Mouse (Mus musculus): Measurements from ENCODE around the gene Olfr1057. TPM values are rescaled to one million over a fixed set of nuclear protein-coding genes. Genes with fewer than 3 reads are reported as not detected.
"Not testable (repeated sequence)": the region's sequence is repeated elsewhere in the genome, so short reads cannot be mapped to it uniquely, and the experiment has no call there.

Gene Olfr1057
- 0.05 TPM in 1 of 2 replicates, not detected in the other for polyA plus RNA-seq (2015; fragmentation: Nextera tagmentation; extraction: Ambion mirVana)

DNA sequence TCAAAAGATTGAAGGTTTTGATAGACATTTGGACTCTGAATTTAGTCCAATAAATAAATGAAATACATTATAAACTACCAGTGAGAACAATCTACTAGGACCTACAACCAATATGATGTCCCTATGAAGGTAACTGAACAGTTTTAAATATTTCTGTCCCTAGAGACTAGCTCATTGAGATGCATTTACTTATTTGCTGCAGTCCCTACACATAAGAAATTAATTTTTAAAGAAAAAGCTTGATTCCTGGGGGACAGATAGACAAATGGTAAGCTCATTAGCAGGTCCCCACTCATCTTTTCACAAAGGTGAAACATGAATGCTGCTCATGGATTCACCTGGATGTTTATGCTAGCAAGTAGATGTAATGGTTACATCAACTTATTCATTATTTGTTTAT, at the start of gene Olfr1057:
TSS of gene Olfr1057 (minus strand) at position 101 of the 400 bp plus-strand sequence.
- Histone ChIP-seq H3K27ac (replicated peaks) (no peak within 1 kb of the TSS), H3K27me3 (no peaks in the 10 kb centered on the region), H3K9ac (no peak within 1 kb of the TSS), H3K4me3 (replicated peaks) (no peak within 1 kb of the TSS), H3K9me3 (replicated peaks) (no peaks in the 10 kb centered on the region), H3K4me2 (replicated peaks) (no peak within 1 kb of the TSS), H3K4me1 (no peaks in the 10 kb centered on the region), H3K36me3 (no peaks in the 10 kb centered on the region)
- no peak for ATAC-seq (ENCODE audit: insufficient number of reproducible peaks, low FRiP score, low TSS enrichment, low read depth)

DNA sequence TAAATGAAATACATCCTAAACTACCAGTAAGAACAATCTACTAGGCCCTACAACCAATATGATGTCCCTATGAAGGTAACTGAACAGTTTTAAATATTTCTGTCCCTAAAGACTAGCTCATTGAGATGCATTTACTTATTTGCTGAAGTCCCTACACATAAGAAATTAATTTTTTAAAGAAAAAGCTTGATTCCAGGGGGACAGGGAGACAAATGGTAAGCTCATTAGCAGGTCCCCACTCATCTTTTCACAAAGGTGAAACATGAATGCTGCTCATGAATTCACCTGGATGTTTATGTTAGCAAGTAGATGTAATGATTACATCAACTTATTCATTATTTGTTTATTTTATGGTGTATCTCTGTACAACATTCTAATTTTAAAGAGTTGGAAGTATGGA, 48.5 kb upstream of the Olfr1057 start, which contains the start of gene Olfr1062:
TSS of gene Olfr1062 (minus strand) at position 101 of the 400 bp plus-strand sequence.
- not testable (repeated sequence) for H3K9me3 ChIP-seq (replicated peaks); H3K4me3 ChIP-seq (replicated peaks); H3K27me3 ChIP-seq; H3K9ac ChIP-seq; ATAC-seq (ENCODE audit: insufficient number of reproducible peaks, low FRiP score, low TSS enrichment, low read depth); H3K4me1 ChIP-seq; H3K4me2 ChIP-seq (replicated peaks); H3K27ac ChIP-seq (replicated peaks); H3K36me3 ChIP-seq

DNA sequence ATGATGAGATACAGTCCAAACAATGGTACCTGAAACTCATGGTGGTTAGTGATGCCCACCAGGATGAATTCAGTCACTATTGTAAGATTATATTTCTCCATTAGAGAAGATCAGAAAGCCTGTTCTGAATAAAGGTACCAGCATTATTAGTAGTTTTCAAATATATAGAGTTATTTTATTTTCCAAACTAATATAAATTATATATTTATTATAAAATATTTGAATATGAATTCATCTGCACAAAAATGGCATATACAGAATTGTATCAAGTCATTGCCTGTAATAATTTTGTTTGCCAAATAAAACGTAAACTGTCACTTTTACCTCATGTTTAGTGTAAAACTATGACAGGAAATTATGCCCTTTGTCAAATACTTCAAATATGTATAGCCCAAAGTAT, 35.8 kb upstream of the Olfr1057 start, which contains the start of gene Olfr1061:
TSS of gene Olfr1061 (minus strand) at position 101 of the 400 bp plus-strand sequence.
- Histone ChIP-seq H3K9ac (no peak within 1 kb of the TSS), H3K4me2 (replicated peaks) (no peak within 1 kb of the TSS), H3K27me3 (no peaks in the 10 kb centered on the region), H3K9me3 (replicated peaks) (no peaks in the 10 kb centered on the region), H3K4me3 (replicated peaks) (no peak within 1 kb of the TSS), H3K36me3 (no peaks in the 10 kb centered on the region), H3K4me1 (no peaks in the 10 kb centered on the region), H3K27ac (replicated peaks) (no peak within 1 kb of the TSS)
- no peak for ATAC-seq (ENCODE audit: insufficient number of reproducible peaks, low FRiP score, low TSS enrichment, low read depth)
- WGBS = 77% methylated on average over 1 of the region's 1 CpGs

DNA sequence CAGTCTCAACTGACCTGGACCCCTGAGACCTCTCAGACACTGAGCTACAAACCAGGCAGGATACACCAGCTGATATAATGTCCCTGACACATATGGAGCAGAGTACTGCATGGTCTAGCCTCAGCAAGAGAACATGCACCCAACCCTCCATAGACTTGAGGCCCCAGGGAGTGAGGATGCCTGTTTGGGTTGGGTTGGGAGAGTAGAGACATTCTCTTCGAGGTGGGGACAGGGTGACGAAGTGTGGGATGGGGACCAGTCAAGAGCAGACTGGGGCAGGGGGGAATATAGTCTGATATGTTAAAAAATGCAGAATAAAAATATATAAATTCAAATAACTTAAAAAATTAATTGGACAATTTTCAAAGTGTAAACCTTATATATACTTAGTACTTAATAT, 16.9 kb upstream of the Olfr1057 start:
- no peak overlapping the region for H3K4me2 ChIP-seq (replicated peaks)
- H3K4me1 ChIP-seq = no peaks in the 10 kb centered on the region
- no peaks in the 10 kb centered on the region for H3K36me3 ChIP-seq
- H3K27ac ChIP-seq (replicated peaks) = no peak overlapping the region
- no peaks in the 10 kb centered on the region for H3K27me3 ChIP-seq
- no peak overlapping the region for H3K9ac ChIP-seq
- WGBS = 88% methylated on average over 2 of the region's 2 CpGs
- H3K9me3 ChIP-seq (replicated peaks) = no peaks in the 10 kb centered on the region
- no peak overlapping the region for H3K4me3 ChIP-seq (replicated peaks)
- ATAC-seq (ENCODE audit: insufficient number of reproducible peaks, low FRiP score, low TSS enrichment, low read depth) = no peak

DNA sequence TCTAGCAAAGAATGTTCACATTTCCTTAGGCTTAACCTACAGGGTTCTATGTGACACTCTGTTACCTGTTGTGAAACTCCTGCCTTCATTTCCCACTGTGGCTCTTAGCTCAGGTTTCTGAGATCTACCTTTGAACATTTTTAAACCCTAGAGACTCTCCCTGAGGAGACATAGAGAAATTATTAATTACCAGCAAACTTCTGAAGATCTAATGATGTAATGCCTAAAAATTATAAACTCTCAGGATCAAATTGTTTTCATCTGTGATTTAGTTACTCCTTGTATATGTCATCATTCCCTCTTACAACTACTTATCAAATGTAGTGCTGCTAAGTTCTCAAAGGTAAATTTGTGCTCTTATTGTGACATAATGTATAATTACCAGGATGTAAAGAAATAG, 10.3 kb upstream of the Olfr1057 start, which contains the start of gene Olfr1058:
TSS of gene Olfr1058 (minus strand) at position 101 of the 400 bp plus-strand sequence.
- H3K9ac ChIP-seq; H3K4me2 ChIP-seq (replicated peaks); H3K4me1 ChIP-seq; H3K36me3 ChIP-seq; ATAC-seq (ENCODE audit: insufficient number of reproducible peaks, low FRiP score, low TSS enrichment, low read depth); H3K27me3 ChIP-seq; H3K9me3 ChIP-seq (replicated peaks); H3K27ac ChIP-seq (replicated peaks); H3K4me3 ChIP-seq (replicated peaks): not testable (repeated sequence)

DNA sequence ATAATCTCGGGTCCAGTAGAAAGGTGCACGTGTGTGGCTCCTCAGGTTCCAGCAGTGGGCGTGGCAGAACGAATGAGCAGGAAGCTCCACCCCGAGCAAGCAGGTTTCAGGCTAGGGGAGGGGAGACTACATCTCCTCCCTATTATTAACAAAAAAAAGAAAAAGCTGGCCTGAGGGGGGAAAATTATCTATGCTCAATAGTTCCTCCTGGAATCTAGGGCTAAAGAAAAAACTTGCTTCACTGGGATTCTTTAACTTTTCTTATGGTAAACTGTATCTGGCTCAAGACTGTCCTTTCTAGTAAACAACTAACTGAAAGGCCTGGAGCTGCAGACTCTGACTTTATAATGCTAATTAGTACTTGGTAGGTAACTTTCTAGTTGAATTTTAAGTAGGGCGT, 11.9 kb downstream of the Olfr1057 start:
- not testable (repeated sequence) for H3K27ac ChIP-seq (replicated peaks); H3K4me3 ChIP-seq (replicated peaks); H3K4me1 ChIP-seq; H3K9ac ChIP-seq; H3K36me3 ChIP-seq; H3K9me3 ChIP-seq (replicated peaks); H3K27me3 ChIP-seq; H3K4me2 ChIP-seq (replicated peaks); ATAC-seq (ENCODE audit: insufficient number of reproducible peaks, low FRiP score, low TSS enrichment, low read depth)
- WGBS = 100% methylated on average over 1 of the region's 6 CpGs

DNA sequence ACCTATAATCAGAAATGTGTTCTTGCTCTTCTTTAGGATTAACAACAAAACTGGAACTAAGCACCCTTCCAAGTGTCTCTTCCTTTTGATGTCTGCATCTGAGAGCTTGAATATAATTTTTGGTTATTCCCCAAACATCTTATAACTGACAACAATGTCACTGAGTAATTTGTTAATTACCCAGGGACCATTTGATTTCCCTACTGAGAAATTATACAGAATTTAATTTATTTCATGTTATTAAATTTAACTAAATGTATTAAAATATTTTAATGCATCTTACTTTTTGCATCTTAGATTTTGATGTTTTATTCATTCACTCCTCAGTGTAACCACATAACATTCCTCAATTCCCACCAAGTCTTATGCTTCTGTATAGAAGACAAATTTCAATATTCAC, 15.8 kb downstream of the Olfr1057 start, which contains the start of gene Olfr1056:
TSS of gene Olfr1056 (minus strand) at position 101 of the 400 bp plus-strand sequence.
- Histone ChIP-seq H3K9ac (no peak within 1 kb of the TSS), H3K27ac (replicated peaks) (no peak within 1 kb of the TSS), H3K4me1 (no peaks in the 10 kb centered on the region), H3K4me3 (replicated peaks) (no peak within 1 kb of the TSS), H3K9me3 (replicated peaks) (no peaks in the 10 kb centered on the region), H3K27me3 (no peaks in the 10 kb centered on the region), H3K4me2 (replicated peaks) (no peak within 1 kb of the TSS), H3K36me3 (no peaks in the 10 kb centered on the region)
- ATAC-seq (ENCODE audit: insufficient number of reproducible peaks, low FRiP score, low TSS enrichment, low read depth) = no peak

DNA sequence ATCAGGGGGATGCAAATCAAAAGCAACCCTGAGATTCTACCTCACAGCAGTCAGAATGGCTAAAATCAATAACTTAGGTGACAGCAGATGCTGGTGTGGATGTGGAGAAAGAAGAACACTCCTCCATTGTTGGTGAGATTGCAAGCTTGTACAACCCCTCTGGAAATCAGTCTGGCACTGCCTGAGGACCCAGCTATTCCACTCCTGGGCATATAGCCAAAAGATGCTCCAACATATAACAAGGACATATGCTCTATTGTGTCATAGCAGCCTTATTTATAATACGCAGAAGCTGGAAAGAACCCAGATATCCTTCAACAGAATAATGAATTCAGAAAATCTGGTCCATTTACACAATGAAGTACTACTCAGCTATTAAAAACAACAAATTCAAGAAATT, 26.4 kb downstream of the Olfr1057 start:
- not testable (repeated sequence) for ATAC-seq (ENCODE audit: insufficient number of reproducible peaks, low FRiP score, low TSS enrichment, low read depth); H3K9ac ChIP-seq; H3K9me3 ChIP-seq (replicated peaks); H3K4me1 ChIP-seq; H3K27me3 ChIP-seq; H3K36me3 ChIP-seq; H3K27ac ChIP-seq (replicated peaks); H3K4me2 ChIP-seq (replicated peaks); H3K4me3 ChIP-seq (replicated peaks)
- 83% methylated on average over 1 of the region's 1 CpGs for WGBS

DNA sequence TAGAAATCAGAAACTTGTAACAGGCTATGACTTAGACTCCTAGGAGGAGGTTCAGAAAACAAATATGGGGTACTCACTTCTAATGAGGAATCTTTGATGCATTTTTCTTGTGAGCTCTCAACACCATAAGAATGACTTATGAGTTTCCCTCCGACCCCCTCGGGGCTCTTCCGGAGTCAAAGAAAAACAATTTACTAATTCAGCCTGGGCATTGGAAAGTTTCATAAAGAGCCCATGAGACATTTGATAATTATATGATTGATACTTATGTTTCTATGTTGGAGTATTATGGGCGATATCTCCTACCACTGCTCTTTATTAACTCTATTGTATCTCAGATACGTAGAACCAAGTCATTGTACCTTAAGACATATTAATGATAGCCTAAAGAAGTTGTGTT, 28.0 kb downstream of the Olfr1057 start, which contains the start of gene Olfr1055:
TSS of gene Olfr1055 (minus strand) at position 101 of the 400 bp plus-strand sequence.
- H3K36me3 ChIP-seq = no peaks in the 10 kb centered on the region
- H3K27ac ChIP-seq (replicated peaks) = no peak within 1 kb of the TSS
- H3K4me2 ChIP-seq (replicated peaks) = no peak within 1 kb of the TSS
- H3K9me3 ChIP-seq (replicated peaks) = no peaks in the 10 kb centered on the region
- H3K9ac ChIP-seq = no peak within 1 kb of the TSS
- ATAC-seq (ENCODE audit: insufficient number of reproducible peaks, low FRiP score, low TSS enrichment, low read depth) = no peak
- no peaks in the 10 kb centered on the region for H3K27me3 ChIP-seq
- no peak within 1 kb of the TSS for H3K4me3 ChIP-seq (replicated peaks)
- no peaks in the 10 kb centered on the region for H3K4me1 ChIP-seq
- 85% methylated on average over 5 of the region's 5 CpGs for WGBS

DNA sequence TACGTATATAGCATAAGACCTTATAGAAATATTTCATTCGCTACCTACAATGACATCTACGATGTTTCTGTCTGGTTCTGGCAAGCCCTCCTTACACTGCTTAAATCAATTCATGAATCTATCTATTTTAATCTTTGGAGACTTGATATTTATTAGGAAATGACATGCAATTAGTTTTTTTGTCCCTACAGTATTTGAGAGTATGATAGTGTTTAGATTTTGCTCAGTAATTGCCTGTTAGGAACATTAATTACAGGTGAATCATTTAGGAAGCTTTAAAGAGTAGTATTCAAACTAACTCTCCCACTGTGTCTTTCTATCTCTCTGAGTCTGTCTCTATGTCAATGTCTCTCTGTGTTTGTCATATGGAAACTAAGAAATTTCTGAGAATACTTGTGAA, 42.9 kb downstream of the Olfr1057 start, which contains the start of gene Olfr1054:
TSS of gene Olfr1054 (minus strand) at position 101 of the 400 bp plus-strand sequence.
- Histone ChIP-seq H3K4me3 (replicated peaks) (no peak within 1 kb of the TSS), H3K36me3 (no peaks in the 10 kb centered on the region), H3K27me3 (no peaks in the 10 kb centered on the region), H3K9me3 (replicated peaks) (no peaks in the 10 kb centered on the region), H3K4me2 (replicated peaks) (no peak within 1 kb of the TSS), H3K27ac (replicated peaks) (no peak within 1 kb of the TSS), H3K4me1 (no peaks in the 10 kb centered on the region), H3K9ac (no peak within 1 kb of the TSS)
- ATAC-seq (ENCODE audit: insufficient number of reproducible peaks, low FRiP score, low TSS enrichment, low read depth) = no peak
- WGBS = 92% methylated on average over 3 of the region's 3 CpGs

All from embryonic facial prominence, embryonic 15.5 days (tissue).